ENCODE assay signal across 8 mouse cellular contexts in genomic region chr5:136170512-136171362, GRCm38 (mm10). TPM values are rescaled to one million over a fixed set of nuclear protein-coding genes. Genes with fewer than 3 reads are reported as not detected.
DNase-seq lines count a peak whose midpoint lies in the region; ATAC-seq and TF ChIP-seq lines count a peak whose summit lies in the region.

Gene Orai2, minus strand, starts transcription at chr5:136170713.

- peak; percentile 86 for DNase-seq in 416B (ENCODE audit: low read depth)
- DNase-seq in heart, adult 8-10 months (ENCODE audit: low spot score), result peak; percentile 70
- peak; percentile 61 to 63 for DNase-seq in kidney, adult 8-10 months
- DNase-seq in midbrain, embryonic 14.5 days, result peak; percentile 94
- peak; percentile 85 to 91 for DNase-seq in spleen, adult 18-20 months

- H3K9ac ChIP-seq in embryonic facial prominence, embryonic 15.5 days, result peak within 1 kb of the TSS; percentile 48
- H3K9ac ChIP-seq in limb, embryonic 12.5 days (replicated peaks), result peak within 1 kb of the TSS; percentile 72
- H3K9ac ChIP-seq in midbrain, embryonic 14.5 days (replicated peaks; ENCODE audit: low read length), result peak within 1 kb of the TSS; percentile 68

- under 1% methylated on average over 49 of the region's 49 CpGs for WGBS in bone marrow, adult 2 months
- 4% methylated on average over 40 of the region's 49 CpGs for WGBS in embryonic facial prominence, embryonic 15.5 days
- WGBS in limb, embryonic 12.5 days, result 4% methylated on average over 49 of the region's 49 CpGs
- 2% methylated on average over 47 of the region's 49 CpGs for WGBS in midbrain, embryonic 14.5 days

- H3K4me2 ChIP-seq in embryonic facial prominence, embryonic 15.5 days (replicated peaks), result peak within 1 kb of the TSS; percentile 71
- H3K4me2 ChIP-seq in limb, embryonic 12.5 days, result peak within 1 kb of the TSS; percentile 94
- peak within 1 kb of the TSS; percentile 93 for H3K4me2 ChIP-seq in midbrain, embryonic 14.5 days (ENCODE audit: low read length)

- peaks cover 2% of the 10 kb centered on the region for H3K4me1 ChIP-seq in bone marrow, adult 2 months (ENCODE audit: control insufficient read depth, insufficient read depth, low read length)
- peaks cover 30% of the 10 kb centered on the region for H3K4me1 ChIP-seq in embryonic facial prominence, embryonic 15.5 days
- H3K4me1 ChIP-seq in limb, embryonic 12.5 days (replicated peaks), result peaks cover 12% of the 10 kb centered on the region
- peaks cover 17% of the 10 kb centered on the region; the same call in 1 of the 2 replicates for H3K4me1 ChIP-seq in midbrain, embryonic 14.5 days (ENCODE audit: control insufficient read depth, insufficient read depth, low read length)

- H3K9me3 ChIP-seq in embryonic facial prominence, embryonic 15.5 days (replicated peaks), result no peaks in the 10 kb centered on the region; the same call in 1 of the 2 replicates
- H3K9me3 ChIP-seq in limb, embryonic 12.5 days, result peaks cover 12% of the 10 kb centered on the region; the same call in 1 of the 2 replicates
- no peaks in the 10 kb centered on the region for H3K9me3 ChIP-seq in midbrain, embryonic 14.5 days (ENCODE audit: control insufficient read depth, low read length)

- H3K36me3 ChIP-seq in embryonic facial prominence, embryonic 15.5 days, result peaks cover 8% of the 10 kb centered on the region; the same call in 1 of the 2 replicates
- H3K36me3 ChIP-seq in limb, embryonic 12.5 days, result peaks cover 11% of the 10 kb centered on the region
- H3K36me3 ChIP-seq in midbrain, embryonic 14.5 days (ENCODE audit: control insufficient read depth, insufficient read depth, low read length), result peaks cover 6% of the 10 kb centered on the region; the same call in 1 of the 2 replicates

- ATAC-seq in embryonic facial prominence, embryonic 15.5 days (ENCODE audit: insufficient number of reproducible peaks, low FRiP score, low TSS enrichment, low read depth), result peak; percentile 81
- peak; percentile 86 for ATAC-seq in limb, embryonic 12.5 days (ENCODE audit: insufficient number of reproducible peaks, insufficient read depth, low FRiP score, low TSS enrichment, low read depth)
- ATAC-seq in midbrain, embryonic 14.5 days (ENCODE audit: low FRiP score, low TSS enrichment), result peak; percentile 89

- H3K4me3 ChIP-seq in bone marrow, adult 2 months (replicated peaks; ENCODE audit: control insufficient read depth, low read depth, low read length), result peak within 1 kb of the TSS; percentile 94
- peak within 1 kb of the TSS; percentile 59 for H3K4me3 ChIP-seq in embryonic facial prominence, embryonic 15.5 days (replicated peaks)
- H3K4me3 ChIP-seq in limb, embryonic 12.5 days (replicated peaks), result peak within 1 kb of the TSS; percentile 63
- peak within 1 kb of the TSS; percentile 58 for H3K4me3 ChIP-seq in midbrain, embryonic 14.5 days (replicated peaks; ENCODE audit: low read depth, low read length)

- TF ChIP-seq CTCF in bone marrow, adult 2 months (IDR thresholded peaks at IDR 0.05; ENCODE audit: control insufficient read depth, insufficient read depth, low read length), result no peak

- H3K27me3 ChIP-seq in embryonic facial prominence, embryonic 15.5 days, result no peaks in the 10 kb centered on the region
- H3K27me3 ChIP-seq in limb, embryonic 12.5 days, result no peaks in the 10 kb centered on the region; the same call in 1 of the 2 replicates
- H3K27me3 ChIP-seq in midbrain, embryonic 14.5 days (ENCODE audit: control insufficient read depth, insufficient read depth, low read length), result no peaks in the 10 kb centered on the region

- peak; percentile 40; the same call in 1 of the 2 replicates for TF ChIP-seq POLR2A in bone marrow, adult 2 months (IDR thresholded peaks at IDR 0.05; ENCODE audit: borderline replicate concordance, control insufficient read depth, low read depth, low read length)

- H3K27ac ChIP-seq in bone marrow, adult 2 months (ENCODE audit: control insufficient read depth, insufficient read depth, low read depth, low read length, poor library complexity), result peak within 1 kb of the TSS; percentile 86
- H3K27ac ChIP-seq in embryonic facial prominence, embryonic 15.5 days (replicated peaks), result peak within 1 kb of the TSS; percentile 88
- peak within 1 kb of the TSS; percentile 41; the same call in 1 of the 2 replicates for H3K27ac ChIP-seq in limb, embryonic 12.5 days
- peak within 1 kb of the TSS; percentile 79 for H3K27ac ChIP-seq in midbrain, embryonic 14.5 days (replicated peaks; ENCODE audit: low read depth, low read length)

RNA-seq across cellular contexts. Expression of gene Orai2, which starts in this region (rescaled TPM):
- polyA plus RNA-seq in bone marrow, adult 2 months (2011; ENCODE audit: insufficient read depth, insufficient read length, low replicate concordance, missing spikeins), result 13.1 and 33.3 TPM in 2 replicates
- polyA plus RNA-seq in embryonic facial prominence, embryonic 15.5 days (2015; fragmentation: Nextera tagmentation; extraction: Ambion mirVana), result 17.1 and 18.3 TPM in 2 replicates
- 1 to 10 TPM in 1 of 4 experiments, under 1 TPM in 3; 0.31 to 1.3 (median 0.67) TPM for total RNA-seq in heart, adult 8-10 months (2022)
- polyA plus RNA-seq in limb, embryonic 12.5 days (2016; fragmentation: Nextera tagmentation; extraction: Ambion mirVana), result 8.7 and 9.9 TPM in 2 replicates
- polyA plus RNA-seq in midbrain, embryonic 14.5 days (2014; fragmentation: Nextera tagmentation; extraction: Ambion mirVana), result 38.2 and 46.8 TPM in 2 replicates

Comparison
In these comparisons a context has a peak if more than half of its experiments do, and no peak if none do; other contexts are left out.
1. Peak in every context shown above with its lines: DNase-seq, ATAC-seq, H3K4me3 ChIP-seq and H3K27ac ChIP-seq.